Mouse (Mus musculus): Measurements from ENCODE around the gene Otogl. TPM values are rescaled to one million over a fixed set of nuclear protein-coding genes. Genes with fewer than 3 reads are reported as not detected.

Otogl gene
- total and polyA plus RNA-seq, 2 experiments from 2014 or later: 0.08 to 0.16 TPM

- DNase-seq (ENCODE audit: low spot score): no peak
- TF ChIP-seq CTCF (IDR thresholded peaks at IDR 0.05; ENCODE audit: low read depth): no peak
- Histone ChIP-seq H3K27me3 (ENCODE audit: insufficient read depth, low read length) (no peaks in the 10 kb centered on the region), H3K9me3 (ENCODE audit: low read length) (no peaks in the 10 kb centered on the region), H3K36me3 (ENCODE audit: insufficient read depth, low read length) (no peaks in the 10 kb centered on the region), H3K27ac (no peak overlapping the region), H3K4me1 (ENCODE audit: insufficient read depth, low read length) (no peaks in the 10 kb centered on the region; the same call in 1 of the 2 replicates), H3K9ac (replicated peaks; ENCODE audit: low read length) (no peak overlapping the region), H3K4me2 (ENCODE audit: low read depth, low read length) (peak overlapping the region; percentile 51), H3K4me3 (ENCODE audit: low read length) (peak overlapping the region; percentile 18)
- 30% methylated on average over 6 of the region's 6 CpGs for WGBS
- ATAC-seq: no peak
Measured at GRCm38 (mm10) chr10:107751944-107752343, 160.0 kb downstream of the Otogl start.

GRCm38 (mm10) chr10:107747566-107747965, 164.4 kb downstream of the Otogl start:
- TF ChIP-seq CTCF (IDR thresholded peaks at IDR 0.05; ENCODE audit: low read depth): peak; percentile 73
- 19% methylated on average over 5 of the region's 5 CpGs for WGBS
- DNase-seq (ENCODE audit: low spot score) (peak; percentile 73), ATAC-seq (no peak)
- H3K27me3 ChIP-seq (ENCODE audit: insufficient read depth, low read length): no peaks in the 10 kb centered on the region
- no peaks in the 10 kb centered on the region for H3K9me3 ChIP-seq (ENCODE audit: low read length)
- H3K9ac ChIP-seq (replicated peaks; ENCODE audit: low read length): no peak overlapping the region
- H3K27ac ChIP-seq: no peak overlapping the region
- no peaks in the 10 kb centered on the region; the same call in 1 of the 2 replicates for H3K4me1 ChIP-seq (ENCODE audit: insufficient read depth, low read length)
- no peak overlapping the region for H3K4me2 ChIP-seq (ENCODE audit: low read depth, low read length)
- no peaks in the 10 kb centered on the region for H3K36me3 ChIP-seq (ENCODE audit: insufficient read depth, low read length)
- H3K4me3 ChIP-seq (ENCODE audit: low read length): no peak overlapping the region

- Histone ChIP-seq H3K4me2 (ENCODE audit: low read depth, low read length) (peak overlapping the region; percentile 30), H3K9me3 (ENCODE audit: low read length) (no peaks in the 10 kb centered on the region), H3K4me3 (ENCODE audit: low read length) (no peak overlapping the region), H3K36me3 (ENCODE audit: insufficient read depth, low read length) (no peaks in the 10 kb centered on the region), H3K27me3 (ENCODE audit: insufficient read depth, low read length) (no peaks in the 10 kb centered on the region), H3K9ac (replicated peaks; ENCODE audit: low read length) (no peak overlapping the region), H3K4me1 (ENCODE audit: insufficient read depth, low read length) (no peaks in the 10 kb centered on the region), H3K27ac (no peak overlapping the region)
- DNase-seq (ENCODE audit: low spot score): peak; percentile 2
- 22% methylated on average over 9 of the region's 9 CpGs for WGBS
- TF ChIP-seq CTCF (IDR thresholded peaks at IDR 0.05; ENCODE audit: low read depth): no peak
- ATAC-seq: no peak
Measured at GRCm38 (mm10) chr10:107746717-107747116, 165.2 kb downstream of the Otogl start.

GRCm38 (mm10) chr10:107739815-107740214, 172.1 kb downstream of the Otogl start:
- 80% methylated on average over 5 of the region's 5 CpGs for WGBS
- H3K9ac ChIP-seq (replicated peaks; ENCODE audit: low read length): no peak overlapping the region
- ATAC-seq (no peak), DNase-seq (ENCODE audit: low spot score) (no peak)
- H3K36me3 ChIP-seq (ENCODE audit: insufficient read depth, low read length): no peaks in the 10 kb centered on the region
- H3K27ac ChIP-seq: no peak overlapping the region
- H3K4me2 ChIP-seq (ENCODE audit: low read depth, low read length): no peak overlapping the region
- H3K27me3 ChIP-seq (ENCODE audit: insufficient read depth, low read length): no peaks in the 10 kb centered on the region
- no peaks in the 10 kb centered on the region for H3K9me3 ChIP-seq (ENCODE audit: low read length)
- no peak overlapping the region for H3K4me3 ChIP-seq (ENCODE audit: low read length)
- no peaks in the 10 kb centered on the region for H3K4me1 ChIP-seq (ENCODE audit: insufficient read depth, low read length)
- TF ChIP-seq CTCF (IDR thresholded peaks at IDR 0.05; ENCODE audit: low read depth): no peak

- Histone ChIP-seq H3K4me1 (ENCODE audit: insufficient read depth, low read length) (no peaks in the 10 kb centered on the region), H3K4me2 (ENCODE audit: low read depth, low read length) (no peak overlapping the region), H3K27ac (no peak overlapping the region), H3K9me3 (ENCODE audit: low read length) (no peaks in the 10 kb centered on the region), H3K4me3 (ENCODE audit: low read length) (no peak overlapping the region), H3K36me3 (ENCODE audit: insufficient read depth, low read length) (no peaks in the 10 kb centered on the region), H3K27me3 (ENCODE audit: insufficient read depth, low read length) (no peaks in the 10 kb centered on the region), H3K9ac (replicated peaks; ENCODE audit: low read length) (no peak overlapping the region)
- no peak for ATAC-seq
- 88% methylated on average over 6 of the region's 6 CpGs for WGBS
- DNase-seq (ENCODE audit: low spot score): no peak
- TF ChIP-seq CTCF (IDR thresholded peaks at IDR 0.05; ENCODE audit: low read depth): no peak
Measured at GRCm38 (mm10) chr10:107737743-107738142, 174.2 kb downstream of the Otogl start.

- TF ChIP-seq CTCF (IDR thresholded peaks at IDR 0.05; ENCODE audit: low read depth): no peak
- DNase-seq (ENCODE audit: low spot score): no peak
- Histone ChIP-seq H3K27me3 (ENCODE audit: insufficient read depth, low read length) (no peaks in the 10 kb centered on the region), H3K9me3 (ENCODE audit: low read length) (no peaks in the 10 kb centered on the region), H3K4me3 (ENCODE audit: low read length) (no peak overlapping the region), H3K4me2 (ENCODE audit: low read depth, low read length) (no peak overlapping the region), H3K9ac (replicated peaks; ENCODE audit: low read length) (no peak overlapping the region), H3K27ac (no peak overlapping the region), H3K36me3 (ENCODE audit: insufficient read depth, low read length) (no peaks in the 10 kb centered on the region), H3K4me1 (ENCODE audit: insufficient read depth, low read length) (no peaks in the 10 kb centered on the region)
- no peak for ATAC-seq
- 58% methylated on average over 7 of the region's 7 CpGs for WGBS
Measured at GRCm38 (mm10) chr10:107735448-107735847, 176.5 kb downstream of the Otogl start.

GRCm38 (mm10) chr10:107734327-107734726, 177.6 kb downstream of the Otogl start:
- no peaks in the 10 kb centered on the region for H3K36me3 ChIP-seq (ENCODE audit: insufficient read depth, low read length)
- no peak overlapping the region for H3K27ac ChIP-seq
- no peak overlapping the region for H3K4me3 ChIP-seq (ENCODE audit: low read length)
- H3K4me1 ChIP-seq (ENCODE audit: insufficient read depth, low read length): no peaks in the 10 kb centered on the region
- no peak for TF ChIP-seq CTCF (IDR thresholded peaks at IDR 0.05; ENCODE audit: low read depth)
- DNase-seq (ENCODE audit: low spot score) (no peak), ATAC-seq (no peak)
- no peak overlapping the region for H3K9ac ChIP-seq (replicated peaks; ENCODE audit: low read length)
- H3K27me3 ChIP-seq (ENCODE audit: insufficient read depth, low read length): no peaks in the 10 kb centered on the region
- no peak overlapping the region for H3K4me2 ChIP-seq (ENCODE audit: low read depth, low read length)
- H3K9me3 ChIP-seq (ENCODE audit: low read length): no peaks in the 10 kb centered on the region

Data from hindbrain, postnatal 0 days (tissue).